Mouse (Mus musculus) B cell, adult 2 months (primary cell): Measurements from ENCODE around the gene Ick.
"Not testable (repeated sequence)": the region's sequence is repeated elsewhere in the genome, so short reads cannot be mapped to it uniquely, and the experiment has no call there.

Source experiments
- DNase-seq, 2 experiments: peaks; one replicate each; pipeline ENCODE4 v3.0.0; 2022

Gene Ick

GRCm38 (mm10) chr9:78154211-78154977 lies 45.4 kb downstream of the Ick start:
- no peak for DNase-seq

- DNase-seq, result no peak
These were observed 48.2 kb downstream of the Ick start for GRCm38 (mm10) chr9:78157221-78157620.

GRCm38 (mm10) chr9:78163291-78163690 lies 54.3 kb downstream of the Ick start:
- DNase-seq, result no peak

DNA sequence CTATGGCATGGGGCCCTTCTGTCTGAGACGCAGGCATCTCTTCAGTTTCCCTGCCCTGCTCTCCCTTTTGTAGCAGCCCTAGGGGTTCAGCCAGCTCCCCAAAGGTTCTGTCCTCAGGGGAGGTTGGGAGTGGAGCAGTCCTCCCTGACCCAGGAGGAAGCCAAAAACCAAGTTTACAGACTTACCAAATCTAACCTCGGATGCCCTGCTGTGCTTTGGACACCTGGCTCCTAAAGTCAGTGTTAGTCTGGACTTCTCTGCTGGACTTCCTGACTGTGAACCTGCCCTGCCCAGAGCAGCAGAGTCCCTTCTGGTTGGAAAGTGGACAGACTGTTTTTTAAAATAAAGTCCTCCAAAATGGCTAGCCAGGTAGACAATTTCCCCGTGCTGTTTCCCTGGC lies 55.7 kb downstream of the Ick start:
- no peak for DNase-seq

- no peak for DNase-seq
These were observed 56.5 kb downstream of the Ick start for GRCm38 (mm10) chr9:78165454-78165853.

- DNase-seq, result no peak
These were observed 57.9 kb downstream of the Ick start for GRCm38 (mm10) chr9:78166694-78167452.

DNA sequence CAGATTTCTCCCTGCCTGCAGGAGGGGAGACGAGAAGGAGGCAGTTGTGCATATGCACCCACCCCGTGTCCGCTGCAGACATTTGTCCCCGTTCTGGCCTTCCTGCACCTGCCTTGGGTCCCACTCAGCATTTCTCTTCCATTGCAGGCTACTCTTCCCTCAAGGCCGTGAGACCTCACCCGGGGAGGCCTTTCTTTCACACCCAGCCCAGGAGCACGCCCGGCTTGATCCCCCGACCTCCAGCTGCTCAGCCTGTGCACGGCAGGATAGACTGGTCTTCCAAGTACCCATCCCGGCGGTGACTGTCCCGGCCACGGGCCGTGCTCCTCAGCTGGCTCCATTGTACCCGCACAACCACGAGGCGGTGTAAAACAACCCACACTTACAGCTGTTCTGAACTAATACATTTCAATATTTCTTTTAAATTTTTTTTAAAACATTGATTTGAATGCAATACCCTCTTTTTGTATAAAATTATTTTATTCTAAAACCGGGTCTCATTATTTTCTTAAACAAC lies 58.5 kb downstream of the Ick start:
- no peak for DNase-seq

DNA sequence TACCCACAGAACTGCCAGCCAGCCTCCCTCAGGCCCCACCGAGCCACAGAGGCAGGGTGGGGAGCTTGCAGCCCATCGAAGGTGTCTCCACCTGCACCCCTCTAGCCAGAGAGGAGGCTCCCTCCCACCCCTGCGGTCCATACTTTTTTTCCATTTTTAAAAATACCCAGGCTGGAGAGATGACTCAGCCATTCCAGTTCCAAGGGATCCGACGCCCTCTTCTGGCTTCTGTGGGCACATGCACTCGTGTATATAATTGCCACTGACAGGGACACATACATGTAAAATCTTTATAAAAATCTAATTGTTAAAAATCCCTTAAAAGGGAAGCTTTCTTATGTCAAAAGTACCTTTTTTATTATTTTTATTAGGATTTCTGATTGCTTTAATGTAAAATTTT lies 59.9 kb downstream of the Ick start:
- no peak for DNase-seq

- no peak for DNase-seq
These were observed 65.0 kb downstream of the Ick start for GRCm38 (mm10) chr9:78174016-78174415.

DNA sequence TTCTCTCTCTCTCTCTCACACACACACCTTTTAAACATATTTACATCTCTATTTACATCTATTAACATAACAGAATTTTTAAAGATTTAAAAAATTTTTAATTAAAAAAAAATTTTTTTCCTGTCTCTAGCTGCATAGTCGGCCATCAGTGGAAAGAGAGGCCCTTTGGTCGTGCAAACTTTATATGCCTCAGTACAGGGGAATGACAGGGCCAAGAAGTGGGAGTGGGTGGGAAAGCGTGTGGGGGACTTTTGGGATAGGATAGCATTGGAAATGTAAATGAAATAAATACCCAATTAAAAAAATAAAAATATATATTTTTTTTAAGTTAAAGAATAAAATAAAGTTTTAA lies 65.9 kb downstream of the Ick start:
- not testable (repeated sequence) for DNase-seq

- DNase-seq, result peak; percentile 96
These were observed 66.5 kb downstream of the Ick start for GRCm38 (mm10) chr9:78175277-78176200.

GRCm38 (mm10) chr9:78176201-78176727 lies 67.3 kb downstream of the Ick start:
- peak; percentile 64 for DNase-seq

- DNase-seq, result peak; percentile 23 to 29
These were observed 67.8 kb downstream of the Ick start for GRCm38 (mm10) chr9:78176831-78177230.

GRCm38 (mm10) chr9:78178197-78178596 lies 69.2 kb downstream of the Ick start:
- DNase-seq, result no peak

DNA sequence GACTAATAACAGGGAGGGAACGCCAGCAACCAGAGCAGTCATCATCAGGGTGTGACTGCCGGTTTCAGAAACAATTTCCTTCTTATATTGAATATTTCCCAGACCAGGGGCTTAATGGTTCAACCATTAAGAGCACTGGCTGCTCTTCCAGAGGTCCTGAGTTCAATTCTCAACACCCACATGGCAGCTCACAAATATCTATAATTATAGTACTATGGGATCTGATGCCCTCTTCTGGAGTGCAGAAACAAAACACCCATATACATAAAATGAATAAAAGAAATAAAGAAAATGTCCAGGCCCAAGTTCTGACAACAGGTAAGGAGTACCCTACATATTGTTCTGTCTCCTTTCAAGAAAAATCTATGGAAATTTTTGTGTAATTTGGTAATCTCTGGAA lies 70.1 kb downstream of the Ick start:
- no peak for DNase-seq

- DNase-seq, result not testable (repeated sequence)
These were observed 73.5 kb downstream of the Ick start, which contains the start of gene Gsta4 for GRCm38 (mm10) chr9:78182474-78182873. Gene Gsta4, plus strand, starts transcription at chr9:78182774.

GRCm38 (mm10) chr9:78185686-78186085 lies 76.7 kb downstream of the Ick start:
- DNase-seq, result no peak

GRCm38 (mm10) chr9:78188910-78189309 lies 79.9 kb downstream of the Ick start:
- DNase-seq, result no peak

DNA sequence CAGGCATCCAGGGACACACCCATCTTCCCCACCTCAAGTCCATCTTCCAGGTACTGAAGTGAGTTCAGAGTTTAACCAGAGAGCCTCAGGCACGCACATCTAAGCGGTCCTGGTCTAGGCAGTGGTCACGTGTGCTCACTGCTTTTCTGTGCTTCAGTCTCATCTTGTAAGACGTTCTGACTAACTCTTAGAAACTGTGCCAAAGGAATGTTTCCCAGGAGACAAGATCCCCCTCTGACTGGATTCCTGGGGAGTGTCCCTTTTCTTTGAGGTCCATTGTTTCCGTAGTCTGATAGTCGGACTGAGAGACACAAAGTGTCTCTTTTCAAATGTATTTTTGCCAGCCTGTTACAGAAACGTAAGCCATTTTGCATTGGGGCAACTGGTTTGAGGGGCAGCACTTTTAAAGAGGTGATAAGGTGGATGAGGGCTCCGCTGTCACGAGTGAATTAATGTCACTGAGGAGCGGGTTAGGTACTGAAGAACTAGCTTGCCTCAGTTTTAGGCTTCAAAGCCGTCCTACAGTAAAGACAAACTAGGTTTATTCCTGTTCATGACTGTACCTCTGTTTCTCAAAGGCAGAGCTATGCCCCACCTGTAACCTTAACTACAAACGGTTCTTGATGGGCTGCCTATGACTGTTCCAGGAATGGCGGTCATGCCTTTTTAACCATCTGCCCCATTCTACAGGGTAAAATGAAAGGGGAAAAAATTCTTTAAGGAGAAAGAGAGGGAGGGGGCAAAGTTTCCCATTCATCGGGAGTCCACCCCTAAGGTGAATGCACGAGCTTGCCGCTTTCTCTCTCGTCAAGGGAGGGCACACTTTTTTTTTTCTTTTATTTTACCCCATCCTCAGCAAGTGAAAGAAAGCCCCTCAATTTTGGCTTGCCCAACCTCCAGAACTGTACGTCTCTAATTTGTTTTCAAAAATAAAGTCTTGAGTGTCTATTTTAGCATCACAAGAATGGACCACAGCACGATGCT lies 82.0 kb downstream of the Ick start:
- no peak for DNase-seq

DNA sequence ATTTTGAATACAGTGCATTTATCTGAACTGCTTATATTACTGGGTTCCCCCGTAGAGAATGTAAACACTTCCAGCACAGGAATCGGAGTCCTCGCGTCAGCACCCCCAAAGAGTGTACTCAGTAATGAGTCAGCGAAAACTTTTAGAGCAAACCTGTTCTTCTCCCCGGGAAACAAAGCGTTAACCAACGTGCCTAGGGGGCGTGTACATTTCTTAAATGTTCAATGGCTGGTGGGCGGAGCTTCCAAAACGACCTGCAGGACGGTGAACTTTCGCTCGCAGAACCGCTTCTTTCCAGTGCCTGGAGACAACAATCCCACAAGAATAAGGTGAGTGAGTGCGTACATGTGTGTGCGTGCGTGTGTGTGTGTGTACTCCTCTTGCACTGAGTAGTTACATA lies 82.7 kb downstream of the Ick start:
- DNase-seq, result peak; percentile 67 to 69

DNA sequence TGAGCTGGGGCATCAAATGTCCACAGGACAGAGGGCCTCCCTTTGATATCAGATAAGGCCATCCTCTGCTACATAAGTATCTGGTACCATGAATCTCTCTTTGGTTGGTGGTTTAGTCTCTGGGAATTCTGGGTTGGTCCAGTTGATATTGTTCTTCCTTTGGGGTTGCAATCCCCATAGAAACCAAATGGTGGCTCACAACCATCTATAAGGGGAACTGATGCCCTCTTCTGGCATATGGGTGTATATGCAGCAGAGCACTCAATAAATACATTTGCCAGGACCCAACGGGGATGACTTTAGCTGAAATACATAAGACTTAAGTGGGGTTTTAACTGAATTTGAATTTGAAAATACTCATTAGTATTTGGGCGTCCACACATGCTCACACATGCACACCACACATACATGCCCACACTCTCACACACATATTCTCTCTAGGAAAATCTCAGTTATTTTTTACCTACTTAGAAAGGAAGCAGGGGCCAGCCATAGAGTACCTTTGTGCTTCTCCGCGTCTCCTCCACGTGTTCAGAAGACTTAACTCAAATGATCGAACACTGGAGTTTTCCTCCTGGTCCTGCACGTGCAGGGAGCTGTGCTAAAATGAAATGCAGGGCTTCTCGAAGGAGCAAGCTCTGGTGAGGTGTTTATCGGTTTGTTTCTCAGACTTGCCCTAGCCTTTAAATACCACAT lies 85.1 kb downstream of the Ick start:
- peak; percentile 65 to 71 for DNase-seq
